Mouse (Mus musculus) E14TG2a.4 (cell line): ENCODE measurements around the gene Serpina3n.
"Not testable (repeated sequence)": the region's sequence is repeated elsewhere in the genome, so short reads cannot be mapped to it uniquely, and the experiment has no call there.

Experiments
- H3K27me3 ChIP-seq: 2 replicates; pipeline ENCODE4 v1.6.1; 2014; ENCODE audit warnings: low read length, control low read depth; ENCODE audit not compliant: insufficient read depth
- H3K36me3 ChIP-seq: 2 replicates; pipeline ENCODE4 v1.6.1; 2014; ENCODE audit warnings: low read length, control low read depth; ENCODE audit not compliant: insufficient read depth
- H3K4me1 ChIP-seq: replicated peaks from 2 replicates; pipeline ENCODE4 v1.6.1; 2014; ENCODE audit warnings: low read depth, low read length, control low read depth
- H3K4me3 ChIP-seq: replicated peaks from 2 replicates; pipeline ENCODE4 v1.5.1; 2014; ENCODE audit warnings: mild to moderate bottlenecking, low read length
- H3K9me3 ChIP-seq: 2 replicates; pipeline ENCODE4 v1.6.1; 2014; ENCODE audit warnings: low read length, control low read depth
- CTCF ChIP-seq: conservative IDR thresholded peaks from 2 replicates; pipeline ENCODE4 v1.5.1; 2014; ENCODE audit warnings: low read length
- NANOG ChIP-seq: IDR thresholded peaks from 2 replicates; pipeline ENCODE4 v1.6.1; 2014; ENCODE audit warnings: borderline replicate concordance, low read length, mixed read lengths
- POU5F1 ChIP-seq: IDR thresholded peaks from 2 replicates; pipeline ENCODE4 v1.6.1; 2014; ENCODE audit warnings: low read length, borderline replicate concordance

The Serpina3n gene

DNA sequence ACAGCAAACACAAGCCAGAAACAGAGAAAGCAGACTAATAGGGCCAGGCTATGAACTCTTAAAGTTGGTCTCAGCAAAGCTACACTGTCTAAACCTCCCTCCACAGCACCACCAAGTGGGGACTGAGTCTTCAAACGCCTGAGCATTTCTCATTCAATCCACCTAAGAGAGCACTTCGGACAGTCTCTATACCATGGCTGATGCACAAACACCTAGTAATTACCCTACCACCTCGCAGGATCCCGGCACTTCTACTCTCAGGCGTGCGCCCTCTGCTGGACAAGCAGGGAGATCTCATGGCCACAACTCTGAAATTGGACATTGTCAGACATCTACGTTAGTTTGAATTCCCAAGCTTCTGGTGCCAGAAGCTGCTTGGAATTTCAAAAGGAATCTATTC is 20.4 kb downstream of the Serpina3n start:
- H3K4me3 ChIP-seq = no peak overlapping the region
- no peak for TF ChIP-seq POU5F1
- TF ChIP-seq CTCF = peak; percentile 82
- no peak for TF ChIP-seq NANOG
- peaks cover 5% of the 10 kb centered on the region for H3K9me3 ChIP-seq
- H3K4me1 ChIP-seq = peaks cover 13% of the 10 kb centered on the region
- H3K36me3 ChIP-seq = 0 out of 2 replicates have a peak, but pooled peaks cover 5% of the 10 kb centered on the region
- no peaks in the 10 kb centered on the region for H3K27me3 ChIP-seq

DNA sequence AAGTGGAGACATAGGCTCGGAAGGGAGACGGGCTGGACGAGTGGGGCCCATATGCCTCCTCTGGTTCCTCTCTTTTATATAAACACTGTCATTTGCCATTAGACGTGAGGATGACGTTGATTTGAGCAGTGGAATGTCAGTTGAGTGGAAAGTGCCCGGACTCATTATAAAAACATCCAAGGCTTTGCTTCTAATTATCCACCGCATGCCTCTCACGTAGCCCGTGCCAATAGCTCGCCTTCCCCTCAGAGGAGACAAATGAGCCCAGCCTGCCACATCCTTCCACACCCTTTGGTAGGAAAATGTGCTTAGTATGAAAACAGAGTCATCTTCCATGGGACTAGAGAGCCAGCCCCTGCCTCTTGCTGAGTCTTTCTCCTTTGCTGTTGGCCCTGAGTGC is 24.8 kb downstream of the Serpina3n start:
- no peak for TF ChIP-seq CTCF
- TF ChIP-seq NANOG = no peak
- no peak for TF ChIP-seq POU5F1
- peaks cover 24% of the 10 kb centered on the region for H3K36me3 ChIP-seq

GRCm38 (mm10) chr12:104433214-104433613 is 26.7 kb downstream of the Serpina3n start:
- H3K9me3 ChIP-seq = peaks cover 40% of the 10 kb centered on the region
- H3K4me3 ChIP-seq = peak overlapping the region; percentile 74
- no peaks in the 10 kb centered on the region for H3K27me3 ChIP-seq
- H3K4me1 ChIP-seq = peaks cover 15% of the 10 kb centered on the region
- no peak for TF ChIP-seq POU5F1
- peak; percentile 89 for TF ChIP-seq NANOG
- no peak for TF ChIP-seq CTCF
- H3K36me3 ChIP-seq = peaks cover 40% of the 10 kb centered on the region

More for the DNA sequence above, 24.8 kb downstream of the Serpina3n start:
- Histone ChIP-seq H3K27me3 (no peaks in the 10 kb centered on the region), H3K9me3 (peaks cover 24% of the 10 kb centered on the region), H3K4me1 (peaks cover 15% of the 10 kb centered on the region), H3K4me3 (no peak overlapping the region)

DNA sequence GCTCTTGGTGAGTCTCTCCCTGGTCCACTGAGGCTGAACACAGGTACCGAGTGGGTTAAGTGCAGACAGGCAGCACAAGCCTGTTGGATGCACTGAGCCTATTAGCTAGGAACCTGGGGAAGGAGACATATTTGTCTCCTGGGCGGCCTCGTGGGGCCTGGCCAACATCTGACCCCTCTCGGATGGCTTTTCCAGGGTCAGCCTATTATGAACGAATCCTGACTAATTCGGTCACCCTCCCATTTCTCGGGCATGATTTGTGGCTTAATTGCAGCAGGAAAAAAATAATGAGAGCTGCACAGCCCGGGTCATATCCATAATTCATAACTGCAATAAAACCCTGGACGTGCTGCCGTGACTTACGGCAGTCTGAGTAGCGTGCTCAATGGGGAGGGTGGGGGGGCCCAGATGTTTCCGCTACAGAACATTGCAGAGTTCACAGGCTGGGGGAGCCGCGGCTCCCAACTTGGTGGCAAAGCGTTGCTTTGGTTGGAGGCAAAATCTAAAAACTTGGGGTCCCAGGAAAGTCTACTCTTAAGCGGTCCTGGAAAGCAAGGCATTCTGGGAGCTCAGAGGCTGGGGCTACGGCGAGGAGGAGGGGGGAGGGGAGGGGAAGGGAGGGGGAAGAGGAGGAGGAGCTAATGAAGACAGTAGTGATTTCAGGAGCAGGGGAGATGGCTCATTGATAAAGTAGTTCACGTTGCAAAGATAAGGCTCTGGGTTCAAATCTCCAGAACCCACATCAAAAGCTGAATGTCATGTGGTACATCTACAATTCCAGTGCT is 27.6 kb downstream of the Serpina3n start:
- TF ChIP-seq CTCF (no peak), POU5F1 (no peak), NANOG (no peak)
- peaks cover 49% of the 10 kb centered on the region for H3K36me3 ChIP-seq
- peaks cover 48% of the 10 kb centered on the region for H3K9me3 ChIP-seq
- no peaks in the 10 kb centered on the region for H3K27me3 ChIP-seq
- H3K4me1 ChIP-seq = peaks cover 15% of the 10 kb centered on the region
- peak overlapping the region; percentile 74 for H3K4me3 ChIP-seq

GRCm38 (mm10) chr12:104440087-104440760 is 33.7 kb downstream of the Serpina3n start:
- TF ChIP-seq POU5F1 = no peak
- no peak for TF ChIP-seq NANOG
- peak; percentile 99 for TF ChIP-seq CTCF
- H3K36me3 ChIP-seq = peaks cover 41% of the 10 kb centered on the region
- no peaks in the 10 kb centered on the region for H3K27me3 ChIP-seq
- peak overlapping the region; percentile 57 for H3K4me3 ChIP-seq
- peaks cover 17% of the 10 kb centered on the region for H3K4me1 ChIP-seq
- peaks cover 49% of the 10 kb centered on the region for H3K9me3 ChIP-seq

- Histone ChIP-seq H3K4me3 (no peak overlapping the region), H3K4me1 (peaks cover 30% of the 10 kb centered on the region), H3K36me3 (peaks cover 9% of the 10 kb centered on the region), H3K27me3 (no peaks in the 10 kb centered on the region), H3K9me3 (peaks cover 53% of the 10 kb centered on the region)
- TF ChIP-seq NANOG (no peak), CTCF (no peak), POU5F1 (no peak)
Measured at GRCm38 (mm10) chr12:104443716-104444115, 37.2 kb downstream of the Serpina3n start.

DNA sequence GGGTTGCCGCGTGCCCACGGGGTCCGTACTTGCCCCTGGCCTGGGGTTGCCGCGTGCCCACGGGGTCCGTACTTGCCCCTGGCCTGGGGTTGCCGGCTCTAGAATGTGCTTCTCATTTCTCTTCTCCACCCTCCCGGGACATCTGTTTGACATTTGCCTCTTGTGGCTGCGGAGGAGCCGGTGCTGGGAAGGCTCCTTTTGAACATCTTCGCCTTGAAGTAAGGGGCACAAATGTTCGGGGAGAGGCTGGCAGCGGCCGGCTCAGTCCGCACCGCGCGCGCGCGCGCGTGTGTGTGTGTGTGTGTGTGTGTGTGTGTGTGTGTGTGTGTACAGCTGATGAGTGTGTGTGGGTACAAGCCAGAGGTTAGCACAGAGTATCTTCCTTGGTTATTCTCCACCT is 40.5 kb downstream of the Serpina3n start:
- H3K4me3 ChIP-seq, H3K36me3 ChIP-seq, H3K27me3 ChIP-seq: not testable (repeated sequence)
- Histone ChIP-seq H3K4me1 (peaks cover 38% of the 10 kb centered on the region), H3K9me3 (peaks cover 48% of the 10 kb centered on the region)

DNA sequence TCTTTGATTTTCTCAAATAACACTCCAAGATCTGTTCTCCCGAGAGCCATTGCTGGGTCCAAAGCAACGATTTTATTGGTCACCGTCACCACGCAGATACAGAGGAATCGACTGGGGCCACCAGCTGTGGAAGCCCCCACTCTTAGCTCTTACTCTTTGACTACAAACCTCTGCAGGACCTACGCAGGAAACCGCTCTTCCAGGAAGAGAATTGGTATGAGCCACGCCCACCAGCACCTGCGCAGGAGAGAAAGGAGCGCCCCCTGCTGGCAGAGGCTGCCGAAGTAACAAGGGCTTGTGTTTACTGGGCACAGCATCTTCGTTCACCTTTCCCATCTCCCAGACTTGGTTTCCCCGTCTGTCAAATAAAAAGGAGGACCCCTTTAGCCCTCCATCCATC is 41.6 kb downstream of the Serpina3n start:
- no peaks in the 10 kb centered on the region for H3K36me3 ChIP-seq
- peaks cover 45% of the 10 kb centered on the region for H3K4me1 ChIP-seq
- no peak for TF ChIP-seq NANOG
- peak; percentile 51 for TF ChIP-seq CTCF
- TF ChIP-seq POU5F1 = no peak
- no peak overlapping the region for H3K4me3 ChIP-seq
- H3K27me3 ChIP-seq = no peaks in the 10 kb centered on the region
- peaks cover 48% of the 10 kb centered on the region for H3K9me3 ChIP-seq

DNA sequence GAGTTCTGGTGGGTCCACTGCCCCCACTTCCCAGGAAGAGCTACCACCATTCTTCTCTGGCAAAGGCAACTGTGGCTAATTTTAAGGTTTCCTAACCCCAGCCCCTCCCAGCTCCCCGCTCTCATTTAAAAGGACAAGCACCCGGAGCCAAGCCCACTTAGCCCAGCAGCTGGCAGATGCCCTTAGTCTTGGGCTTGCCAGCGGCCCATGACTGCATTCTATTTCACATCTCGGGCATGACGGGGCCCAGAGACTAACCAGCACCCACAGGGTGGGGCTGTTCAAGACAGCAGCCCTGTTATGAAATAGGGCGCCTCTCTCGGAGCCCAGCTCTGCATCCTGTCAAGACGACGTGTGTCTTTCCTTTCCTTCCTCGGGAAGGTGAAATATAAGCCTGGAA is 43.7 kb downstream of the Serpina3n start:
- Histone ChIP-seq H3K9me3 (peaks cover 38% of the 10 kb centered on the region), H3K36me3 (no peaks in the 10 kb centered on the region), H3K27me3 (no peaks in the 10 kb centered on the region), H3K4me1 (peaks cover 61% of the 10 kb centered on the region), H3K4me3 (no peak overlapping the region)
- TF ChIP-seq POU5F1 = no peak
- no peak for TF ChIP-seq NANOG
- no peak for TF ChIP-seq CTCF
